Mouse (Mus musculus) embryonic fibroblast, embryonic 13.5 days (primary cell): ENCODE data around the gene Eif1b.

ENCODE experiments used
- CTCF ChIP-seq: IDR thresholded peaks from 2 replicates; pipeline ENCODE4 v1.5.1; 2011; ENCODE audit warnings: mild to moderate bottlenecking, control low read depth, low read length, moderate library complexity, borderline replicate concordance; ENCODE audit not compliant: insufficient read depth
- POLR2A ChIP-seq: IDR thresholded peaks from 2 replicates; pipeline ENCODE4 v1.6.1; 2011; ENCODE audit warnings: low read depth, mild to moderate bottlenecking, control low read depth, low read length, moderate library complexity

DNA sequence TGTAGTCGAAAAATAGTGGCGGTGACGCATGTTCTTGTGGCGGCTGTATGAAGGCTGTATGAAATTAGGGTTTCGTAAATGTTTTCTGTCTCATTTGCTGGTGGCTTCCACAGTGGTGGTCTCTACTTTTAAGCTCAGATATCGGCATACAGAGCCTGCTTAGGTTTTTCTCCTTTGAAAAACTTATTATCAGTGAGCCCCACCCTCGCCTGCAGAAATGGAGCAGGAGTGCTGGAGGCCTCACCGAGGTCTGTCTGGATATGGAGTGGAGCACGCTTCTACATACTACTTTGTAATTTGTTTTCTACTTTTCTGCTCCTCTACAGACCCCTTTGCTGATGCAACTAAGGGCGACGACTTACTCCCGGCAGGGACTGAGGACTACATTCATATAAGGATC, 1.7 kb downstream of the Eif1b start:
- TF ChIP-seq CTCF = no peak
- TF ChIP-seq POLR2A = no peak
